Mouse (Mus musculus) myocyte (in vitro differentiated cells): ENCODE measurements around the gene Nme3. TPM values are rescaled to one million over a fixed set of nuclear protein-coding genes. Genes with fewer than 3 reads are reported as not detected.

Experiments
- H3K27me3 ChIP-seq: one replicate; pipeline ENCODE4 v1.6.1; 2011; ENCODE audit not compliant: control insufficient read depth, insufficient read depth, insufficient read length
- H3K36me3 ChIP-seq: one replicate; pipeline ENCODE4 v1.6.1; 2011; ENCODE audit not compliant: control insufficient read depth, insufficient read depth
- H3K4me2 ChIP-seq: one replicate; pipeline ENCODE4 v1.6.1; 2011; ENCODE audit warnings: low read depth, control low read depth
- H3K4me3 ChIP-seq: one replicate; pipeline ENCODE4 v1.5.1; 2011; ENCODE audit warnings: mild to moderate bottlenecking, control low read depth, moderate library complexity
- H3K79me2 ChIP-seq: one replicate; pipeline ENCODE4 v1.6.1; 2011; ENCODE audit not compliant: control insufficient read depth, insufficient read depth
- H3ac ChIP-seq: one replicate; pipeline ENCODE4 v1.6.1; 2011; ENCODE audit not compliant: control insufficient read depth, insufficient read length
- CEBPB ChIP-seq: IDR thresholded peaks from 2 replicates; pipeline ENCODE4 v1.6.1; 2011; ENCODE audit warnings: mild to moderate bottlenecking, moderate library complexity; ENCODE audit not compliant: poor library complexity, insufficient read depth, severe bottlenecking
- E2F4 ChIP-seq: IDR thresholded peaks from one replicate; pipeline ENCODE4 v1.6.1; 2011; ENCODE audit warnings: mild to moderate bottlenecking, control low read depth, moderate library complexity; ENCODE audit not compliant: insufficient read depth
- MAX ChIP-seq: IDR thresholded peaks from one replicate; pipeline ENCODE4 v1.6.1; 2011; ENCODE audit warnings: low read depth, mild to moderate bottlenecking, control low read depth
- MYOD1 ChIP-seq, 3 experiments: IDR thresholded peaks; one replicate each; pipeline ENCODE4 v1.6.1; 2011; ENCODE audit warnings: control low read depth in 2 of 3, low read depth in 2 of 3, mild to moderate bottlenecking in 2 of 3, moderate library complexity in 1 of 3; ENCODE audit not compliant: insufficient read length in 2 of 3, control insufficient read depth in 1 of 3
- MYOG ChIP-seq, 3 experiments: IDR thresholded peaks; one replicate each; pipeline ENCODE4 v1.6.1; 2011; ENCODE audit warnings: control low read depth in 2 of 3, low read depth in 2 of 3, mild to moderate bottlenecking in 2 of 3; ENCODE audit not compliant: insufficient read length in 2 of 3, control insufficient read depth in 1 of 3, insufficient read depth in 1 of 3
- POLR2A ChIP-seq: IDR thresholded peaks from one replicate; pipeline ENCODE4 v1.6.1; 2011; ENCODE audit warnings: low read depth, mild to moderate bottlenecking, control low read depth, moderate library complexity; ENCODE audit not compliant: insufficient read length
- POLR2AphosphoS2 ChIP-seq: IDR thresholded peaks from one replicate; pipeline ENCODE4 v1.6.1; 2011; ENCODE audit warnings: low read depth, control low read depth; ENCODE audit not compliant: insufficient read length
- REST ChIP-seq: IDR thresholded peaks from one replicate; pipeline ENCODE4 v1.6.1; 2011; ENCODE audit warnings: mild to moderate bottlenecking, control low read depth, moderate library complexity; ENCODE audit not compliant: insufficient read depth, insufficient read length
- SRF ChIP-seq: IDR thresholded peaks from one replicate; pipeline ENCODE4 v1.6.1; 2011; ENCODE audit warnings: low read depth; ENCODE audit not compliant: control insufficient read depth, insufficient read length
- TCF12 ChIP-seq: IDR thresholded peaks from one replicate; pipeline ENCODE4 v1.6.1; 2011; ENCODE audit warnings: mild to moderate bottlenecking, control low read depth; ENCODE audit not compliant: poor library complexity, insufficient read depth, severe bottlenecking
- TCF3 ChIP-seq: IDR thresholded peaks from one replicate; pipeline ENCODE4 v1.6.1; 2011; ENCODE audit warnings: low read depth, control low read depth; ENCODE audit not compliant: insufficient read length
- USF1 ChIP-seq: IDR thresholded peaks from one replicate; pipeline ENCODE4 v1.6.1; 2011; ENCODE audit warnings: low read depth, mild to moderate bottlenecking, control low read depth, moderate library complexity
- polyA plus RNA-seq: library from polyadenylated mRNA; unstranded; fragments of >200 nt; fragmentation: generic; extraction: Trizol; gene quantifications from one replicate; pipeline ENCODE4 v1.2.1, GENCODE M21; 2012; ENCODE audit warnings: missing spikeins

Nme3 gene
- polyA plus RNA-seq, 1 experiment, result 23.7 TPM

DNA sequence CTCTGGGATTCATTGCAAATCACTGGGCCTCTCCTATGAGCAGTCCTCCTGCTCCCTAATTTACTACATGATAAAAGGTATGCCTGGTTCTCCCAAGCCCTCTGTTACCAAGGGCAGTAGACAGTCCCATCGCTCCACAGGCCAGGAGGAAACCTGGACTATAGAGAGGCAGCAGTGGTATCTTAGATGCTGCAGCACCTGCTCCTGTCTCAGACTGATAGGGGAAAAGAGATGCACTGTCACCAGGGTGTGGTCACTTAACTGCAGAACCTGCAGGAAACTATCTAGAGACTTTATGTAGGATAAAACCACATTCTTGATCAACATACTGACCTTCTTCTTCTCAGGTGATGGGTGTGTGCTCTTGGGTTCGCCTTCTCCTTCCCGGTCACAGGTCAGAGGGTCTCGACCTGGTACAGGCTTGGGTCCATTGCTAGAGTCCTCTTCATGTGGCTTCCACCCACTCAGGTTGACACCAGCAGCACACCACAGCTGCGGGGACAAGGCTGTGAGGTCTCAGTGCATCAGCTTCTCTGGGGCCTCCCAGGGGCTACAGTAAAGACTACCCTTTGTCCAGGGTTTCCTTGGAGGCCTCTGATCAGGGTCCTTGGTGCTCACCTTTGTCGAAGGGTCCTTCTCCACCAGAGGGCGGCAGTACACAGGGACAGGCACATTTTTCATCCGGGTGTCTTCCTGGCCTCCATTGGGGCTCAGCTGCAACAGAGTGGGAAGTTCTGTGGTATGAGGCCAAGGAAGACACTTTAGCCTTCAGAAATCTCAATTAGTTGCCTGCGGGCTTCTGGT is 6.6 kb downstream of the Nme3 start:
- H3K4me2 ChIP-seq, result no peak overlapping the region
- H3K27me3 ChIP-seq, result no peaks in the 10 kb centered on the region
- peaks cover 35% of the 10 kb centered on the region for H3K36me3 ChIP-seq
- TF ChIP-seq USF1, result no peak
- TF ChIP-seq E2F4, result no peak
- no peak for TF ChIP-seq MYOG (IDR thresholded peaks at IDR 0.05; ENCODE audit: control insufficient read depth in 1 of 3, insufficient read depth in 1 of 3, insufficient read length in 2 of 3, low read depth in 2 of 3)
- TF ChIP-seq REST, result no peak
- TF ChIP-seq SRF, result no peak
- no peak for TF ChIP-seq CEBPB
- no peak for TF ChIP-seq POLR2A
- TF ChIP-seq POLR2AphosphoS2, result no peak
- no peak for TF ChIP-seq TCF12
- no peak for TF ChIP-seq TCF3
- no peak for TF ChIP-seq MAX
- no peak for TF ChIP-seq MYOD1 (IDR thresholded peaks at IDR 0.05; ENCODE audit: control insufficient read depth in 1 of 3, insufficient read length in 2 of 3, low read depth in 2 of 3)
- no peak overlapping the region for H3K4me3 ChIP-seq
- H3K79me2 ChIP-seq, result no peaks in the 10 kb centered on the region
- H3ac ChIP-seq, result no peak overlapping the region

DNA sequence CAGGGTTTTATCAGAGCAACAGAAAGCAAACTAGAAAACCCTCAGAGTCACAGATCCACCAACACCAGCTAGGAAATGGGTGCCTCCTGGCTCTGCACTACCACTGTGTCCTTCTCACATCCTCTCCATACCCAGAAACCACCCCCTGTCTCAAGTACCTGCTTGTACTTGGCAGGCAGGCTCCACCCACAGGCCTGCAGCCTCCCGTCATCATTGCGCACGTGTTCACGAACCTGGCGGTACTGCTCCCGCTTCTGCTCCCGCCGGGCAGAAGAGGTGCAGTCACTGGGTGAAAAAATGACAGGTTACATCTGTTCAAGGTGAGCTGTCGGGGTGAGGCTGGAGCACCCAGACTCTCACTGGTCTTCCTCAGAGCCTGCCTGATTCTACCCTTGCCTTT is 7.5 kb downstream of the Nme3 start:
- TF ChIP-seq USF1 (no peak), POLR2AphosphoS2 (peak; percentile 50), MYOD1 (IDR thresholded peaks at IDR 0.05; ENCODE audit: control insufficient read depth in 1 of 3, insufficient read length in 2 of 3, low read depth in 2 of 3) (no peak)
- Histone ChIP-seq H3K4me2 (no peak overlapping the region), H3K27me3 (no peaks in the 10 kb centered on the region), H3K4me3 (no peak overlapping the region), H3K36me3 (peaks cover 39% of the 10 kb centered on the region), H3K79me2 (no peaks in the 10 kb centered on the region), H3ac (no peak overlapping the region)

DNA sequence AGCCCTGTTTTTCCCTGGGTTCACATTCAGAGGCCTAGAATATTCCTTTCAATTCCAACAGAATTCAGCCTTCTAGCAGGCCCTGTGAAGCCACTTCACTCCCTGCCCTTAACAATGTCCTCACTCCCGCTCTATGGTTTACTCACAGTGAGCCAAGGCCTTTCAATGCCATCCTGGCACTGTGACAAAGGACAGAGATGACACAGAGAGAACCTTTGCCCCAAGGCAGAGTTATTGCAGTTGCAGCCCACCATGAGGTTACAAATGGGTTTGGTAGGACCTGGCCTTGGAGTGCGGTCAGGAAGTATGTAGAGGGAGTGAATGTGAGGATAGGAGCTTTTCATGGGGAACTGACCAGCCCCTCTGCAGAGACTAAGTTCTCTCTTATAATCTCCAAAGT is 11.3 kb downstream of the Nme3 start:
- H3K4me2 ChIP-seq, result no peak overlapping the region
- no peaks in the 10 kb centered on the region for H3K79me2 ChIP-seq
- no peaks in the 10 kb centered on the region for H3K27me3 ChIP-seq
- no peak overlapping the region for H3K4me3 ChIP-seq
- no peak for TF ChIP-seq REST
- no peak for TF ChIP-seq MYOG (IDR thresholded peaks at IDR 0.05; ENCODE audit: control insufficient read depth in 1 of 3, insufficient read depth in 1 of 3, insufficient read length in 2 of 3, low read depth in 2 of 3)
- no peak for TF ChIP-seq TCF3
- TF ChIP-seq CEBPB, result no peak
- no peak for TF ChIP-seq TCF12
- H3ac ChIP-seq, result no peak overlapping the region
- H3K36me3 ChIP-seq, result peaks cover 43% of the 10 kb centered on the region

DNA sequence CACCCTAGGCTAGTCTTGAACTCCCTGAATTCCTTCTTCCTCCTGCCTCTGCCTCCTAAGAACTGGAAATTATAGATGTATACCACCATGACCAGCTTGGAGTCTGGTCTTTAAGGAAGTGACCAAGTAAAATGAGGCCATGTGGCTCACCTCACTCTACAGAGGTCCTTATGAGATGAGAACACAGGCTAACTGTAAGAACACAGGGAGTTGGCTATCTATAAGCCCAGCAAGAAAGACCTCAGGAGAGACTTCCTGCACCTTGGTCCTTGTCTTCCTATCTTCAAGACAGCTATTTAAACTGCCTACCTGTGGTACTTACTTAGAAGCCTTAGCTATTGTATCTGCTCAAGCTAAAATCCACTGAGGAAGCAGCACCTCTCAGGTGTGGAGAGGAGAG is 17.7 kb downstream of the Nme3 start:
- TF ChIP-seq CEBPB, result no peak
- no peak for TF ChIP-seq USF1
- TF ChIP-seq POLR2A, result no peak
- H3K27me3 ChIP-seq, result no peaks in the 10 kb centered on the region
- no peak overlapping the region for H3K4me2 ChIP-seq
- peaks cover 73% of the 10 kb centered on the region for H3K36me3 ChIP-seq
- no peaks in the 10 kb centered on the region for H3K79me2 ChIP-seq
- H3ac ChIP-seq, result no peak overlapping the region
- H3K4me3 ChIP-seq, result no peak overlapping the region

DNA sequence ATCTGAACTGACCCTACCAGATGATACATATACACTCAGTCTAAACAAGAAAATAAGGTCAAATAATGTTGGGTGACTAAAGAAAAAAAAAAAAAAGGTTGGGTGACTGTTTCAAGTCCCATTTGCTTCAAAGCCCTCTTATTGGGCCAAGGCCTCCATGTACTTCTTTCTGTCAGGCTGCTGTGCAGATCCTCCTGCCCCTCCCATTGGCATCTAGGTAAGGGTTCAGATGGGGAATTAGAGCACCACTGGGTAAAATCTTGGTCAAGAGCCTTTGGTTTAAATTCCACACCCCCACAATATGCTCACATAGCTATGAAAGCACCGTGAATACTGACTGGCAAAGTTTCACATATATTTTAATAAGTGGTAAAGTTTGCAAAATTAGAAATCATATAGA is 26.9 kb downstream of the Nme3 start:
- H3K4me2 ChIP-seq, result no peak overlapping the region
- H3K79me2 ChIP-seq, result peaks cover 39% of the 10 kb centered on the region
- TF ChIP-seq POLR2AphosphoS2, result no peak
- no peaks in the 10 kb centered on the region for H3K27me3 ChIP-seq
- H3K4me3 ChIP-seq, result no peak overlapping the region
- no peak overlapping the region for H3ac ChIP-seq
- peaks cover 79% of the 10 kb centered on the region for H3K36me3 ChIP-seq

DNA sequence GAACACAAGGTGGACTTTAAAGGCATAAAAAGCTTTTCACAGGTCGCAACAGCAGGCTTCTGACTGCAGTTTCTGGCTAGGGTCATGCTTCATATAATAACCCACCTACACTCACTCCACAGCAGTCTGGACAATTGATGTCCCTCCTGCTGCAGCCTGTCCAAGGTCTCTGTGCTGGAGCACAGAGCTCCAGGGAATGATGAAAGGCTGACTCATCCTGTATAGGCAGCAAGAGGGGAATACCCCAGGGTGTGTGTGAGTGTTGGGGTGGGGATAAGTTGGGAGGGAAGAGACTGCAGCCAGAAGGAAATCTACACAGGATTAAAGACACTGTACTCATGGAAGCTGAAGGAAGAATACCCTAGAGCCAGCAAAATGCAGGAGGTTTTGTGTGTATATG is 33.2 kb downstream of the Nme3 start:
- TF ChIP-seq POLR2A (no peak), MYOD1 (IDR thresholded peaks at IDR 0.05; ENCODE audit: control insufficient read depth in 1 of 3, insufficient read length in 2 of 3, low read depth in 2 of 3) (no peak), E2F4 (no peak), TCF12 (no peak), MAX (no peak), MYOG (IDR thresholded peaks at IDR 0.05; ENCODE audit: control insufficient read depth in 1 of 3, insufficient read depth in 1 of 3, insufficient read length in 2 of 3, low read depth in 2 of 3) (no peak), TCF3 (no peak), CEBPB (no peak), USF1 (no peak), POLR2AphosphoS2 (no peak), REST (no peak), SRF (no peak)
- Histone ChIP-seq H3K79me2 (peaks cover 85% of the 10 kb centered on the region), H3ac (no peak overlapping the region), H3K27me3 (no peaks in the 10 kb centered on the region), H3K4me3 (no peak overlapping the region), H3K36me3 (peaks cover 26% of the 10 kb centered on the region), H3K4me2 (peak overlapping the region; percentile 70)
